Mouse (Mus musculus) layer of hippocampus, adult 2 months (tissue): ENCODE measurements at regions not wholly inside any gene's neighbourhood (a gene's known extent, or its start where the extent isn't known, plus 50 kb on each side); places are given as distances from the start of the nearest gene placed in this dataset.
A peak's percentile ranks its signal among the peaks of the same experiment; 100 is the strongest.

Source experiments
- DNase-seq, 2 experiments: peaks; one replicate each; pipeline ENCODE4 v3.0.0; 2022; ENCODE audit warnings: low spot score in 2 of 2
- H3K27ac ChIP-seq: fragments of 200-600 bp; 2 replicates; pipeline ENCODE4 v1.8.1; 2022
- H3K4me3 ChIP-seq: fragments of 200-600 bp; 2 replicates; pipeline ENCODE4 v1.8.1; 2022; ENCODE audit warnings: mild to moderate bottlenecking
- CTCF ChIP-seq: fragments of 200-600 bp; conservative IDR thresholded peaks from 2 replicates; pipeline ENCODE4 v1.8.1; 2022; ENCODE audit warnings: antibody characterized with exemption, mild to moderate bottlenecking, moderate library complexity

- DNase-seq: no peak
- no peak overlapping the region for H3K4me3 ChIP-seq
- TF ChIP-seq CTCF: no peak
- no peak overlapping the region for H3K27ac ChIP-seq
Measured at GRCm38 (mm10) chr13:97847561-97847960, 87.1 kb upstream of the Gm10260 start.

DNA sequence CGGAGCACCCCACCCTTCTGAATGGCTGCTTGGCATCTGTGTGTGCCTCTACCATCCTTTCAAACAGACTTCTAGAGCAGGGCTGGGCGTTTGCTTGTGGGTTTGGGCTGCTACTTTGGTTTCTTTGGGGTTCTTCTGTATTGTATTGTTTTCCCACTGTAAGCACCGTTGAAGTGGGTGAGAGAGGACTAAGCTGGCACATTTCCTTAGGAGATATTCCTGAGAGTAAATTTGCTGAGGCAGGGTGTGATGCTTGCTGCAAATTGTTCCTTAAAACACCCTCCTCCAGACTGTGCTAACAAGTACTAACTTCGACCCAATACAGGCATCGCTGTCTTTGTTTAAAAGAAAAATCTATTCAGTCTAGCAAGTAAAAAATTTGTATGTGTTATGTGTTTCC, 84.7 kb upstream of the Gm10260 start:
- H3K4me3 ChIP-seq: no peak overlapping the region
- no peak for TF ChIP-seq CTCF
- DNase-seq: no peak
- H3K27ac ChIP-seq: no peak overlapping the region

GRCm38 (mm10) chr13:97842801-97843200, 82.4 kb upstream of the Gm10260 start:
- H3K4me3 ChIP-seq: no peak overlapping the region

GRCm38 (mm10) chr13:97841503-97841902, 81.1 kb upstream of the Gm10260 start:
- no peak overlapping the region for H3K4me3 ChIP-seq
- no peak for TF ChIP-seq CTCF
- no peak overlapping the region for H3K27ac ChIP-seq
- no peak for DNase-seq

More at GRCm38 (mm10) chr13:97842801-97843200, 82.4 kb upstream of the Gm10260 start:
- H3K27ac ChIP-seq: no peak overlapping the region
- no peak for DNase-seq
- no peak for TF ChIP-seq CTCF

DNA sequence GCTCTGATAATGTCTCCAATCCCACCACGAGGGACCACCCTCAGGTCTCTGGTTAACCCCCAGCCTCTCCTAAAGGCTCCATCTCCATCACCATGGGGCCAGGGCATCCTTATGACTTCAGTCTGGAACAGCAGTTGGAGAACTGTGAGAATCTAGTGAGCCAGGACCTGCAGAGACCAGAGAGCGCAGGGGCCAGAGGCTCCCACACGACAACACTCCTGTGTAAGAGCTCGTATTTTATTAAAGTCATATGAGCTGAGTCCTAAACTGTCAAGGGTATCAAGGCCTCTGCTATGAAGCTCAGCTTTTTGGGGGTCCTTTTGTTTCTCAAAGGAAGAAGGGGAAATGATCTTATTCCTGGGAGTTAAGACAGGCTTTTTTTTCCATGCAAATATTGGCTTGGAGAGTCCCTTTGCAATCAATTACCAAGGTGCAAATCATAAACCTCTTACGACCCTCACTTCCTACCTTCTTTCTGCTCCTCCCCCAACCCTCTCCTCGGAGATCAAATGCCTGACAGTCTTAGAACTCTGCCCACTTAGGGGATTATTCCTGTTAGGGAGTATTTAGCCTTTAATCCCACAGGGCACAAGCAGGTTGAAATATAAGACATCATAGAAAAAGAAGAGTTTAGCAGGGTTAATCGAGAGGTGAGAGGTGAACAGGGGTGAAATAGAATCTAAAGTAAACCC, 79.3 kb upstream of the Gm10260 start:
- DNase-seq: no peak
- Histone ChIP-seq H3K4me3 (no peak overlapping the region), H3K27ac (no peak overlapping the region)
- no peak for TF ChIP-seq CTCF

- no peak for TF ChIP-seq CTCF
- no peak for DNase-seq
- no peak overlapping the region for H3K4me3 ChIP-seq
- H3K27ac ChIP-seq: no peak overlapping the region
Measured at GRCm38 (mm10) chr13:97837443-97838000, 77.1 kb upstream of the Gm10260 start.

DNA sequence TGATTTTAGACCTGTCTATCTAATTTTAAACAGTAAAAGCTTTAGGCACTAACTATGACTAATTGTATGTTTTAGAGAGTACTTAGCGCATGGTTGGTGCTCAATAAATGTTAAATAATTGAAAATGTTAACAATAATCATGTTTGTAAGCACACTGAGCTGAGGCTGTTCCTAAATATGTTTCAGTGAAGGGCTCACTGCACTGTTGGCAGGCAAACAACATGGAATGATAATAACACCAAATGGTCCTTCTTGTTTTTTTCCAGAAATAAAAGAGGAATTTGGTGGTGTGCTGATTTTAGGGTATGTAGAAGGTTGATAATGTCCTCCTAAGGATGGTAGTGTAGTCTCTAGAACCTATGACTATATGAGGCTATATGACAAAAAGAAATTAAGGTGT, 72.0 kb upstream of the Gm10260 start:
- no peak overlapping the region for H3K4me3 ChIP-seq
- TF ChIP-seq CTCF: no peak
- peak overlapping the region; percentile 16 for H3K27ac ChIP-seq
- DNase-seq: peak in 1 of 2 experiments; percentile 48

GRCm38 (mm10) chr13:97831839-97832238, 71.4 kb upstream of the Gm10260 start:
- Histone ChIP-seq H3K27ac (peak overlapping the region; percentile 16), H3K4me3 (no peak overlapping the region)
- DNase-seq: no peak
- TF ChIP-seq CTCF: no peak

- no peak for DNase-seq
- no peak for TF ChIP-seq CTCF
- H3K27ac ChIP-seq: no peak overlapping the region
- no peak overlapping the region for H3K4me3 ChIP-seq
Measured at GRCm38 (mm10) chr13:97829558-97829957, 69.1 kb upstream of the Gm10260 start.

DNA sequence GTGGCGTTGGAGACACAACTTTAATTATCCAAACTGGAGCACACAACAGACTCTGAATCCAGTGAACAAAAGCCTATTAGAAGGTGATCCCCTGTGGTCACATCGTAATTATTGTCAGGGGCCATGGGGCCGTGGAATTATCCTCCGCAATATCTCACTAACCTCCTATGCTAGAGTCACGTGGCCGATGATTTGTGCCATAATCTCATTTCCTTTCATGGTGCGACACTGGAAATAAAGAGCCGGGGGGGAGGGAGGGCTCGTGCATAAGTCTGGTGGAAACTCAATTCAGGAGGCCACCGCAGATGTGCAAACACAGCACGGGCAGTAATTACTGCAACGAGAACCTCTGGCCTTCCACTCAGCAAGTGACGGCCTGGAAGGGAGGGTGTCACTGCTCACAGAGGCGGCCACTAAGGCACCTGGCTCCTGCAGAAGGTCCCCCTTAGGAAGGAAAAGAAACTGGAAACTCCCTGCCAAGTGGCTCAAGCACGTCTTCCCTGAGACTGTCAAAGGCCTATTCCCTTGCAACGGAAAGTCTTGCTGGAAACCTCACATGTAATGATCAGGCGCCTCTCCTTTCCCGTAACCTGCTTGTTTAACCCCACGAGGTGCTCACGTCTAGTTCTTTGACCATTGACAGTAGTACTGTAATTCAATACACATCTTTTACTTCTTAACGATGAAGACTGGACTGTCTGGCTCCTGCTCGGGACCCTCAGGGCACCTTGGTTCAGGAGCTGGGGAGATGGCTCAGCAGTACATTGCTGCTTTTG, 65.6 kb upstream of the Gm10260 start:
- DNase-seq: no peak
- no peak overlapping the region for H3K27ac ChIP-seq
- no peak overlapping the region for H3K4me3 ChIP-seq
- no peak for TF ChIP-seq CTCF

DNA sequence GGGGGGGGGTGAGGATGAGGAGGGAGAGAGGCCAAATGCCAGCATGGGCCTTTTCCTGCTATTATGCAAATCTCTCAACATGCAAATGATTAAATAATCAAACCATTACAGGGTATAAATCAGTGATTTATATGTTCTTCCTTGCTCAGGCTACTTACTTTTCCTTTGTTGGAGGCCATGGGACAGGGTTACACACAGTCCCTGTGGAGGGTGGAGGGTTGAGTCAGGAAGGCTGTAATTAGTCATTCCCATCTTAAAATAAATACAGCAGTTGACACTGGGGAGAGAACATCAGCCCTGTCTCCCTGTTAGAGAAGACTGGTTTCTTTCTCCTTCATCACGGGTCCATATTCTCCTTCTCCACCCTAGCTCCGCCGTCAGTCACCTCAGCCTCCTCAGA, 64.9 kb upstream of the Gm10260 start:
- DNase-seq: no peak
- no peak overlapping the region for H3K4me3 ChIP-seq
- no peak for TF ChIP-seq CTCF
- H3K27ac ChIP-seq: no peak overlapping the region; the same call in 1 of the 2 replicates

DNA sequence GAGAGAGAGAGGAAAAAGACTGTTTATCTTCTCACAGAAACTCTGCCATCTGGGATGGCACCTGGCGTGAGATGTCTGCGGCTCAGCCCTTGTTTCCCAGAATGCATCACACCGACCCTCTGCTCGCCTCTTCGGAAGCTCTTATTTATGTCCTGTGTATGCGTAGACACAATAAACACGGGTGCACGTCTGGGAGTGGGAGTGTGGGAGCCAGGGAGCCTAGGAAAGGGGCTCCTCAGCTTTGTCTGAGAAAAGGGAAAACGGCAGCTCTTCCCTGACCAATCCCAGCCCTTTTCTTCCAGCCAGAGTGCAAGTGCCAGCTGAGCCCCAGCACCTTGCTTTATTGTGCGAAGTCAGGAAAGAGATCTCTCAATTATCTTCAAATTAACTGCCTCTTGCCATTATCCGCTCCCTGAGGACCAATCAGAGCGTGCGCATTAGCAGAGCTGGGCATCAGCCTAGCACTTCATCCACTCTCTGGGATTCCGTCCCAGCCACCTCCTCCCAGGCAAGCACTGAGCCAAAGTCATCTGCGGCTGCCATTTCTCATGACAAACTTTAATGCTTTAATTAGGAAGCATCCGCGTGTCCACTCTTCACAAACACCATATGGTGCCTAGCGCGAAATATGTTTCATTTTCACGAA, 63.8 kb upstream of the Gm10260 start:
- Histone ChIP-seq H3K27ac (peak overlapping the region; percentile 79), H3K4me3 (peak overlapping the region; percentile 51)
- TF ChIP-seq CTCF: no peak
- DNase-seq: peak; percentile 56 to 77

- Histone ChIP-seq H3K27ac (no peak overlapping the region), H3K4me3 (no peak overlapping the region)
- TF ChIP-seq CTCF: no peak
- DNase-seq: no peak
Measured at GRCm38 (mm10) chr13:97821630-97822029, 61.2 kb upstream of the Gm10260 start.
